Mouse (Mus musculus): ENCODE results near the gene Trp53.

Trp53 gene

DNA sequence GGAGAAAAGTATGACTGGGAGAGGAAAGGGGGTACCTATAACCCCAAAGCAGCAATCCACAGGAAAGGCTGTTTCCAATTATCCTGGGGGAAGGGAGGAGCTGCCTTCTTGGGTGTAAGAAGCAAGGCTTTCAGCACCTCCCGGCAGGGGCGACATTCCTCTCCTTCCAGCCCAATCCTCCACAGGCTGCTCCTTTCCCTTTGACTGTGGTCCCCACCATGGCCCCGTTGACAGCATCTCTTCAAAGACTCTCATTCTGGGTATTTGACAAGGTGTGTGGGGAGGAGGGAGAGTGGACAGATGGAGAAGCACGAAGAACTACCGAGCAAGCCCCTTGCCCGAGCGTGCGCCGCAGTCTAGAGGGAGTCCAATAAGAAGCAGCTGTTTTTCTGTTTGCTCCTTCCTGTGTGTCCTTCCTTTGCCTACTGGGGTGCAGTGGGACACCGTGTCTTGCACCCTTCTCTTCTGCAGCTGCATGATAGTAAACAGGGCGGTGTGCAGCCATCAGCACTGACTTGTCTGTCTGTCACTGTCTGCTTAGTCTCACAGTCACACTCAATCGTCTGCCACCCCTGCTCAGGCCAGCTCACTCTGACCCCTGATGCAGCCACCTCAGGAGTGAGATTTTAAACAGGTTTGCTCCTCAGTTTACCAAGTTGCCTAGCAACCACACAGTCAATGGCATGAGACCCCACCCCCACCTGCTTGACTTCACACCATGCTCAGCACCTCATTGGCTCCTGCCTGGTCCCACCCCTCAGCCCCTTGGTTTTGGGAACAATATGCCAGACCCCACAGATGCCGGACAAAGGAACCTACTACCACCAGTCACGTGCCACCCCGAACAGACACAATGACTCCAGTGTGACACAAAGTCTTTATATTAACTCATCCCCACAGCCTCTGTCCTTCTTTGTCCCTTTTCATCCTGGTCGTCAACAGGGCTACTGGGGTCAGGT is 19.0 kb upstream of the Trp53 start:
- peak; percentile 89 for DNase-seq (ENCODE audit: low spot score)

DNA sequence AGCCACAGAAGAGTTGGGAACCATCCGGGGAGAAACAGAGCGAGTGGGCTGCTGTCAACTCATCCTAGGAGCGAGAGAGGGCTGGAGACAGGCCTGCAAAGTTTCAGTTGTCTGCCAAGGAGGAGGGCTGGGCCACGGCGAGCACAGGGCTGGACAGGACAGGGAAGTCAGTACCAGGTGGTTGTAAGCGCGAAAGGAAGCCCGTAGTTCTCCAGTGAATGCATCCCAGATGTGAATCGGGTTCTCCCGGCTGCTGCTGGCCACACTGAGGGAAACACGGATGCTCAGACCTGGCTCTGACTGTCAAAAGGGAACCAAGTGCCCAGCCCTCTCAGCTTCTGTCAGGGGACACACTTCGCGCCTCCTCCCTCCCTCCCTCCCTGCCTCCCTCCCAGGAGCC is 16.8 kb upstream of the Trp53 start:
- DNase-seq (ENCODE audit: low spot score) = no peak

DNA sequence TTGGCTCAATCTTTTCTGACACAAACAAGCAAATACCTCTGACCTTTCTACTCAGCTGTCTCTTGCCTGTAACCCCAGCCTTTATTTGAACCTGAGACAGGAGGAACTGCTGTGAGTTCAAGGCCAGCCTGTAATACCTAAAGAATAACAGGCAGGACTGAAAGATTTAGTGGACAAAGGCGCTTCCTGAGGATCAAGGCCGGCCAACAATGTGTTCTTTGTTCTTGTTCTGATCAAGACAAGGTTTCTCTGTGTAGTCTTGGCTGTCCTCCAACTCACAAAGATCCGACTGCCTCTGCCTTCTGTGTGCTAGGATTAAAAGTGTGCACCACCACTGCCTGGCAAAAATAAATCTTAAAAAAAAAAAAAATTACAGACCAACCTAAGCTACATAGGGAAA is 15.8 kb upstream of the Trp53 start:
- no peak for DNase-seq (ENCODE audit: low spot score)

DNA sequence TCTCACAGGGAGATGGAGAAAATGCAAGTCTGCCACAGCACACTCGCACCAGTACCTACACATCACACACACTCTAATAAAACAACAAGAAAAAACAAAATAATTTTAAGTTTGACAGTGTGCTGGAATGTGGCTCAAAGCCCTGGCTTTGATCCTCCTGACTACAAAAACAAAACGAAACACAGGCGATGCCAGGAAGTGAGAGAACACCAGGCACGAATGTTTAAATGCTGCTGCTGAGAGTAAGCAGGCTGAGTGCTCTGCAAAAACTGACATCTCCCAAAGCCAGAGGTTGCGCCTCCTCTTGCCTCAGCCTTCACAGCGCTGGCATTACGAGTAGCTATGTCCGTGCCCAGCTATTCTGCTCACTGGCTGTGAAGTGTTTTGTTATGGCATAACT is 15.0 kb upstream of the Trp53 start:
- DNase-seq (ENCODE audit: low spot score) = no peak

DNA sequence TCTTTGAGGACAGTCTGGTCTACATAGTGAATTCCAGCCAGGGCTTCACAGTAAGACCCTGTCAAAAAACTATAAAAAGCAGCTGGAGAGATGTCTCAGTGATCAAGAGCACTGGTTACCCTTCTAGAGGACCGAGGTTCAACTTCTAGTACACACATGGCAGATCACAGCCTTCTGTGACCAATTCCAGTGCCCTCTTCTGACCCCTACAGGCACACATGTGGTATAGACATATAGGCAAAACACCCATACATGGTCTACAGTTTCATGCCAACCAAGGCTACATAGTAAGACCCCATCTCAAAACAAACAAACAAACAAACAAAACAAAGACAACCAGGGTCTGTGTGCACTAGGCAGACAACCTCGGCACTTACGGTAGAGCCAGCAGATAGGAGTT is 4.9 kb upstream of the Trp53 start:
- peak; percentile 75 for DNase-seq (ENCODE audit: low spot score)

DNA sequence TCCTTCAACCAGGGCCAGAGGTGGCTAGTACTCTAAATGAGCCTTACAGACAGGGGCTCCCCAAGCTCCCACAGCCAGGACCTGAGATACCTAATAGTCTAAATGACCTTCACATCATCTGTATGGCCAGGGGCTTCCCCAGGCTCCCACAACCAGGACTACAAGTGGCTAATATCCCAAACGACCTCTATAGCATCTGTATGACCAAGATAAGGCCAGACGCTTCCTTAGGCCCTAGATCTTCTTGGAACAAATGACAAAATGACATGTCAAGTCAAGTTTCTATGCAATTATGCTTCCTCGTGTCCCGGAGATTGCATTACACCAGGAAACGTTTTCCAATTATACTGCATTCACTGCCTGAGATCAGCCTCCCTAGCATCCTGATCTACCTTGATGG is 3.9 kb upstream of the Trp53 start:
- DNase-seq (ENCODE audit: low spot score) = no peak

DNA sequence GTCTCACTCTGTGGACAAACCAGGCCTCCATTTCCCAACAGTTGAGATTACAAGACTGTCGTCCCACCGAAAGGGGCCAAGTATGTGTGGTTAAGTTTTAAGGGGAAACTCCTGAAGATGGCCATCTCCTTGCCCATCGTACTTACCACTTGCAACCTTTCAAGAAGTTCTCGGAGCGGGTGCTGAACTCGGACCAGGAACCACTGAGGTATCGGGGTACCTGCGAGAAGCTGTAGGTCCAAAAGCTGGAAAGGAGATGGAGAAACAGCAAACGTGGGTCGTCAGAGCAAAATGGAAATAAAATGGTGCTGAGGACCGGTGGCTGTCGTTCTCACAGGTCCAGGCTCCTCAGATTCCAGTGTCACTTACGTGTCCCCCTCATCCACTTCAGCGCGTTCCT is 1.9 kb upstream of the Trp53 start:
- no peak for DNase-seq (ENCODE audit: low spot score)

DNA sequence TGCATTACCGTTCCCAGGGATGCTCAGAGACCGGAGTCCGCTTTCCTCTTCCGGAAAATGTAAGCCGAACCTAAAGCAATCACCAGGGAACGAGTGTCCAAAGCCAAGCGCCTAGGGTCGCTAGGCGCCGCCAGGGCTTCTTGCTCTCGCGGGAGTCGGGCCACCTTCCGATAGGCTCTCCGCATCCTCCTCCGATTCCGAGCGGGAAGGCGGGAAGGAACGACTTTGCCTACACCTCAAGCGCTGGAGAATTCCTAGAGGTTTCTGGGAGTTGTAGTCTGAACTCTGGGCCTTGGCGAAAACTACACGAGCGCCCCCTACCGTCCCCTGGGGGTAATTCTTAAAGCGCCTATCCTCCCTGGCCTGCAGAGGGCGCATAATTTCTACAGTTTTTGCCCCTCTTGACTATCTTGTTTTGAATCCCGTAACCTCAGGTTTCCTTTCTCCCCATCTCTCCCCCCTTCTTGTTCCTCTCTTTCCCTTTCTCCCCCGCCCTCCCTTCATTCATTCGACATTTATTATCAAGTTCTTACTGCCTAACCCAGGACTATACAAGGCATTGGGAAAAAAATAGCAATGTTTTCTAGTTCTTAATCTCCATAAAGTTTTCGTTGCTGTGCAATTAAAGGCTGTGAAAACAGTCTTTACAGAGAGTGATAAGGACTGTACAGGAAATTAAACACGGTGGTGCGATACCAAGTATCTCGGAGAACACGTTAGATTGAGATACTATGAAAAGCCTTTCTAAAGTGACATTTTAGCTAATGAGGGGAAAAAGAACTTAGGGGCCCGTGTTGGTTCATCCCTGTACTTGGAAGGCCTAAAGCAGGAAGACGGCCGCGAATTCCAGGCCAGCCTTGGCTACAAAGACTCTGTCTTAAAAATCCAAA is 786 bp upstream of the Trp53 start:
- DNase-seq (ENCODE audit: low spot score) = peak; percentile 100

DNA sequence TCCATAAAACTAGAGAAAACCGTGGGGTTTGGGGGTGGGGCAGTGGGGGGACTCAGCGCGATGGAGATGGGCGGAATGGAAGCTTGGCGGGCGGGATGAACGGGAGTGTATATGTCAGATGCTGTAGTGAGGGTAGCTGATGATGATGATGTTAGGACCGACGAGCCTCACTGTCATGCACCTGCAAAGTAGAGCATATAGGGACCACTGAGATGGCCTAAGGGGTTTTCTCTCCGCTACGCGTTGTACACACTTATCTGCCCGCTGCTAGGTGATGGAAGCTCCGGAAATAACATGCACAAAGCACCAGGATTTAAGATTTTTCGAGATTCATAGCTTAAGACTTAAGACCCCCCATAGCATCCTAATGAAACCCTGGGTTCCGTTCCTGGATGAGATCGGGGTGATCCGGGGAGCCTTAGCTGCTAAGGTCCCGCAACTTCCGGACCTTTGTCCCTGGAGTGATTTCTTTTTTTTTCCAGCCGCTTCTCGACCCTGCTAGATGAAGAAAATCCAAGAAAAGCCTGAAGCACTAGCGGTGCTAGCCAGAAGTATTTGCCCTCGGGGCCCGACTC is 500 bp downstream of the Trp53 start:
- no peak for DNase-seq (ENCODE audit: low spot score)

DNA sequence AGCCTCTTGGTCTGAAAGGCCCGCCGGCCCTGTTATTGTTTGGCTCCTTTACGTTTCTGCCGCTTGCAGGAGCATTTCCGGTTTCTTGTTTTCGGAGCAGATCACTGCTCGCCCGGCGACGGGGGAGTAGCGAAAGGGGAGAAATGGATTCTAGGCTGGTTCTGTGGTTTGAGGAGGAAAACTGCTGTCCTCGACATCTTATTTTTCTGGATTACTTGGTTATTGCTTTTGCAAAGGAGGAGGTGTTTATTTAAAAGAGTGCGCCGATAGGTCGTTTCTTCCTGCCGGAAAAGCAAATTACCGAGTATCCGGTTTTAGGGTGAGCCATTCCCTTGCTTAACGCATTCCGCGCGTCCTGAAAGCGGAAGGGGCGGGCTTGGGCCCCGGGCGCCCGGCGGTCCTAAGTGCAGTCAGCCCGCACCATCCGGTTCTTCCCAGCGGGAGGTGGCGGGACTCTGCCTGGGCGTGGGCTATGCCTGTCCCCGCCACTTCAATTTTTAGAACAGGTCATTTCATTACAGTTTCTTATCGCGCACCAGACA is 1.1 kb downstream of the Trp53 start:
- DNase-seq (ENCODE audit: low spot score) = peak; percentile 97

DNA sequence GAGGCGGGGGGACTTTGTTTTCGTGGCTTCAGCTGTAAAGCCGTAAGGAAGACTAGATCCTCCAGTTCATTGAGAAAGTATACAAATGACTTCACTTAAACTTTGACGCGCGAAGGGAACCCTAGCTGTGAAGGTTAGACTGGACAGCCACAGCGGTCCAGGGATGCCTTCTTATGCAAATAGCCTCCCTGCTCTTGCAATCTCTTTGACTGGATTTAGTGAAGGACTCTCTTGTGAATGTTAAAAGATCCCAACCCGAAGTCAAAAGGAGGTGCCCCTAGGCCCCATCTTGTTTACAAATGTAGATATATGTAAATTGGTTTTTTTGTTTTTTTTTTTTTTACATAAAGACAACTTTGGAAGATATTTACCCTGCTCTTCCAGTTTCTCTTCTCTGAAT is 1.7 kb downstream of the Trp53 start:
- DNase-seq (ENCODE audit: low spot score) = peak; percentile 60

DNA sequence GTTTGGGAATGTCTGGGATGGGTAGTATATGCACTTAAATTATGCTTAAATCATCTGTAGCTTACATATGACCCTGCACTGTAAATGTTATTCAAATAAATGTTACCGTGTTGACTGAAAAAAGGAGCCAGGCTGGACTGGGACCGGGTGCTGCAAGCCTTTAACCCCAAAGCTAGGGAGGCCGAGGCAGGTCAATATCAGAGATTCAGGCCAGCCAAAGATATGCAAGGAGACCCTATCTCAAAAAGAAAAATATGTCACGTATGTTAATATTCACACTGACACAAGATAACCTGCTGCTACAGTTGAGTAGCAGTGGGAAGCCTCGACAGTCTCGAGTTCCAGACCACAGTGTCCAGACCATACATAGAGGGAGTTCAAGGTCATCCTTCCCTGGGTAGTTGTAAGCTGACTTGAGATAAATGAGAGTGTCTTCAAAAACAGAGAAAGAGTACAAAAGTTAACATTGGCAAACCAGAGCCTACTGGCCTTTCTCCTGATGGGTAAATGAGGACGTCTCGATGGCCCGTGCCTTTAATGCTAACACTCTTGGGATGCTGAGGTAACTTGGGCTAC is 2.2 kb downstream of the Trp53 start:
- DNase-seq (ENCODE audit: low spot score) = no peak

DNA sequence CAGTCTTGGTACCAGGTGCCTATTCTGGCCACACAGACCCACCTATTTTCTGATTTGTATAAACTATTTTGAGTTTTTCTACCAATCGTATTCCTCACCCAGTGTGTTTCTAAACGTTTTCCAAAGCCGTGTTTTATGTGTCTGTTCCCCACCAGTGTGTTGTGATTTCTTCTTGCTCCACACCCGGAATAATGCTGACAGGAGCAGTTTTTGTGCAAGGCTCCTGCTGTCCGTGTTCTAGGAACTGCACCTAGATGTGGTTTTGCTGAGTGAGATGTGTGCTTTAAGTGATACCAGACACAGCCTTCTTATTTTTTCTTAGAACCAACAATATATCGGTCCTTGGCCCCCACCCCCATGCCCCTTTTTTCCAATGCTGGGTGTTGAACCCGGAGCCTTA is 3.8 kb downstream of the Trp53 start:
- DNase-seq (ENCODE audit: low spot score) = no peak

DNA sequence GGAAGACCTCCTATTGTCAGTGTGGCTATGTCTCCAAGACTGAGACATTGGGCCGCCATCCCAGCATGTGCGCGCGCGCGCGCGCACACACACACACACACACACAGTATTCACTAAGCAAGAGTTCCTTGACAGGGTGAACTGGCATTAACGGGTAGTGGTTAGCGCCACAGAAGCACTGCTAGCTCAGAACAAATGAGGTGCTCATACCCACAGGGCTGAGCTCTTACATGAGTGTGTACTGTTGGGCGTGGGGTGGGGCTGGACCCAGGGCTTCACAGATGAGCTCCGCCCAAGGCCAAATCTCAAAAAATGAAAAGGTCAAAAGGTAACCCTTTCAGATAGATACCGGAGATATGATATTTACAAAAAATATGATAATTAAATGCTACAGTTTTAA is 4.8 kb downstream of the Trp53 start:
- DNase-seq (ENCODE audit: low spot score) = no peak

DNA sequence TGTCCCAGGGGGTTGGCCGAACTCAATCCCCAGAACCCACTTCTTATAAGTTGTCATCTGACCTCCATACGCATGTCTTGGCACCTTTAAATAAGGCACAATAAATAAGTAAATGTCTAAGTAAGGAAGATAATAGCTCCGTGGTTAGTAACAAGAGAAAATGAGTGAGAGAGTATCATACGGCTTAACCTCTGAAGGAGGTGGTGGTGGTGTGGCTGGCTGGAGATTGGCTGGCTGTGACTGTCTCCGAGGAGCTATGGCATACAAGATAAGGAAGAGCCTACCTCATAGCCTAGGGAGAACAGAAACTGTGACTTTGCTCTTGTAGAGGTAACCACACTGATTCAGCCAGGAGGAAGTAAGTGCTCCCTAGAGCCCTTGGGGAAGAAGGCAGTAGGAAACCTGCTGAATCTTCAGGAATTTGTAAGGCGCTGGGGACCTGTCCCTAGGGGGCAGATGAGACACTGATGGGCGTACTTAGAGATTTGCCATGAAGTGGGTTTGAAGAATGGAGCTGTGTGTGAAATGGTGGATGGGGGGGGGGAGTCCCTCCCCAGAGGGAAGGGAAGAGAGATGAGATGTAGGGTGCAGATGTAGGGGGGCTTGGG is 5.7 kb downstream of the Trp53 start:
- DNase-seq (ENCODE audit: low spot score) = no peak

DNA sequence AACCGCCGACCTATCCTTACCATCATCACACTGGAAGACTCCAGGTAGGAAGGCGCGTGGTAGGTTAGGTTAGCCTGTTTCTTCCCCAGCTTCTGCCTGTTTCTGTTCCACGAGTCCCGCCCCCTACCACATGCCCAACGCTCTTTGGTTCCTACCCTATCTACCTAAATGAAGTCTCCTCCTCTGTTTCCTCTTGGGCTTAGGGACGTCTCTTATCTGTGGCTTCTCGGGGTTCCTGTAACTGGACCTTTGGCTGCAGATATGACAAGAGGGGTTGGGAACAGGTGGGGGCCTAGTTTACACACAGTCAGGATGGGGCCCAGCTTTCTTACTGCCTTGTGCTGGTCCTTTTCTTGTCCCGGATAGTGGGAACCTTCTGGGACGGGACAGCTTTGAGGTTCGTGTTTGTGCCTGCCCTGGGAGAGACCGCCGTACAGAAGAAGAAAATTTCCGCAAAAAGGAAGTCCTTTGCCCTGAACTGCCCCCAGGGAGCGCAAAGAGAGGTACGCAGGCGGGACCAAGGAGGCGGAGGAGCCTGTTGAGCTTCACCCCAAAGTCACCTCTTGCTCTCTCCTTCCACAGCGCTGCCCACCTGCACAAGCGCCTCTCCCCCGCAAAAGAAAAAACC is 9.2 kb downstream of the Trp53 start:
- no peak for DNase-seq (ENCODE audit: low spot score)

DNA sequence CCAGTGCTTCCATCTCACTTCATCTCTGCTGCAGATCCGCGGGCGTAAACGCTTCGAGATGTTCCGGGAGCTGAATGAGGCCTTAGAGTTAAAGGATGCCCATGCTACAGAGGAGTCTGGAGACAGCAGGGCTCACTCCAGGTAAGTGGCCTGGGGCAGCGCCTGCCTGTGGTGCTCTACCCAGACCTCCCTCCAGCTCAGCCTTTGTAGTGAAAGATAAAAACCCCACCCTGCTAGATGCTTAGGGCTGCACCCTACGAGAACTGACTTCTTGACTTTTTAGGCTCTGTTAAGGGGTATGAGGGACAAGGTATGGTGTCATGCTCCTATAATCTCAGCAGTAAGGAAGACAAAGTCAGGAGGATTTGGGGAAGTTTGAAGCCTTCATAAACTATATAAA is 10.5 kb downstream of the Trp53 start:
- no peak for DNase-seq (ENCODE audit: low spot score)

DNA sequence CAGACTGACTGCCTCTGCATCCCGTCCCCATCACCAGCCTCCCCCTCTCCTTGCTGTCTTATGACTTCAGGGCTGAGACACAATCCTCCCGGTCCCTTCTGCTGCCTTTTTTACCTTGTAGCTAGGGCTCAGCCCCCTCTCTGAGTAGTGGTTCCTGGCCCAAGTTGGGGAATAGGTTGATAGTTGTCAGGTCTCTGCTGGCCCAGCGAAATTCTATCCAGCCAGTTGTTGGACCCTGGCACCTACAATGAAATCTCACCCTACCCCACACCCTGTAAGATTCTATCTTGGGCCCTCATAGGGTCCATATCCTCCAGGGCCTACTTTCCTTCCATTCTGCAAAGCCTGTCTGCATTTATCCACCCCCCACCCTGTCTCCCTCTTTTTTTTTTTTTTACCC is 11.3 kb downstream of the Trp53 start:
- no peak for DNase-seq (ENCODE audit: low spot score)

DNA sequence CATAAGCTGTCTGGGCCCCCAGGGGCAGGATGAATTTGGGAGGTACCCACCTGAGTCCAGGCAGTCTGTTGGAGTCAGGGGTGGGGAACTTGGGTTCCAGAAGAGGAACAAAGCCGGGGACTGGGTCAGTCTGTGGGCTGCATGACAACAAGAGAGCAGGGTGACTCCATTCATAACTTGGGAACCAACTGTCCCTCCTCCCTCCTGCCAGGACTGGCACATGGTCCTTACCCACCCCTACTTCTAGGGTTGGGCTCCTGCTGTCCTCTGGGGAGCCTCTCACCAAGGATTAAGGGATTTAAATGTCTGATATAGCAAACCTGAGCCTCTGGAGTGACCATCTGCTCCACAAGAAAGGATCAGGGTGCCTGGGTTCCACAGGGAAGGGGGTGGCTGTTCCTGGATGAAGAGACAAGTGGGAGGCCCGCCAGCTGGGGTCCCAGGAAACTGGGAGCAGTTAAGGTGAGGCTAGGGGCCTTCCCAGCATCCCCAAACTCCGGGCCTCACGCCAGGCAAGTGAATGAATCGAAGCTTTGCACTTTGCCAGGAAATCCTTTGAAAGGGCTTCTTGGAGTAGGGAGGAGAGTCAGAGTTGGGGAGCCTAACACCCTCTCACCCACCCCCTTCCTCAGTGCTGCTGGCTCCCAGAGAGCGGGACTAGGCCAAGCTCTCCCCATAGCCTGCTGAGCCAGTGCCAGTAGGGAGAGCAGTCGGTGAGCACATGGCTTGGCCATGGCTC is 11.9 kb downstream of the Trp53 start:
- no peak for DNase-seq (ENCODE audit: low spot score)

DNA sequence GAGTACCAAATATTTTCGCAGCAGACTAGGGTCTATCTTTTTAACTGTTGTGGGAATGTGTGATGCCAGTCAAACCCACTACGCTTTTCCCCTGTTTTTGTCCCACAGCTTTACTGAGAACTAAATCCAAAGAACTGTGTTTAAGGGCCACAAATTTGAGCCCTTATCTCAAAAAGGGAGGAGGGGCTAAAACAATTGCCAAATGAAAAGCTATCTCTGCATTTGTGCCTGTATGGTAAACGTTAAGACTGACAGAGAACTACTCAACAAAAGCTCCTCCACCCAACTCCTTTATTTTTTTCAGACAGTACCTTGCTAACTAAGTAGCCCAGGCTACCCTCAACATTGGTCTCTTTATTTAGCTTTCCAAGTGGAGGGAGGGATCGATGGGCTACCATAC is 12.6 kb downstream of the Trp53 start:
- no peak for DNase-seq (ENCODE audit: low spot score)

Data from embryo, embryonic 10.5 days (tissue).